Mouse (Mus musculus) liver, embryonic 13.5 days (tissue): Measurements from ENCODE around the gene Vsx1. TPM values are rescaled to one million over a fixed set of nuclear protein-coding genes. Genes with fewer than 3 reads are reported as not detected.

ENCODE experiments used
- ATAC-seq: fragments of 200-750 bp; cut with Nextera tagmentation; 2 replicates; pipeline ENCODE4 v1.8.0; 2017; ENCODE audit warnings: low read depth, mild to moderate bottlenecking, moderate number of reproducible peaks, moderate library complexity
- DNase-seq: peaks from one replicate; pipeline ENCODE4 v3.0.0; 2022
- H3K27ac ChIP-seq: fragments of 300-500 bp; sonication (generic); 2 replicates; pipeline ENCODE4 v1.5.1; 2015; ENCODE audit warnings: moderate library complexity, mild to moderate bottlenecking, inconsistent platforms
- H3K27me3 ChIP-seq: fragments of 300-500 bp; sonication (generic); 2 replicates; pipeline ENCODE4 v1.6.1; 2015; ENCODE audit warnings: mild to moderate bottlenecking, inconsistent platforms
- H3K36me3 ChIP-seq: fragments of 300-500 bp; sonication (generic); 2 replicates; pipeline ENCODE4 v1.6.1; 2015; ENCODE audit warnings: mild to moderate bottlenecking, inconsistent platforms
- H3K4me1 ChIP-seq: fragments of 300-500 bp; sonication (generic); replicated peaks from 2 replicates; pipeline ENCODE4 v1.6.1; 2015; ENCODE audit warnings: inconsistent platforms
- H3K4me2 ChIP-seq: fragments of 300-500 bp; sonication (generic); 2 replicates; pipeline ENCODE4 v1.6.1; 2015; ENCODE audit warnings: inconsistent platforms, mild to moderate bottlenecking, moderate library complexity
- H3K4me3 ChIP-seq: fragments of 300-500 bp; sonication (generic); replicated peaks from 2 replicates; pipeline ENCODE4 v1.5.1; 2015; ENCODE audit warnings: mild to moderate bottlenecking, inconsistent platforms
- H3K9ac ChIP-seq: fragments of 300-500 bp; sonication (generic); 2 replicates; pipeline ENCODE4 v1.6.1; 2015; ENCODE audit warnings: mild to moderate bottlenecking, inconsistent platforms
- H3K9me3 ChIP-seq: fragments of 300-500 bp; sonication (generic); replicated peaks from 2 replicates; pipeline ENCODE4 v1.6.1; 2016; ENCODE audit warnings: inconsistent platforms
- WGBS: fragments of 180-500 bp; shearing (Covaris S2); methylation state at CpG from one replicate; pipeline ENCODE4 v1.1.7; 2015; ENCODE audit not compliant: insufficient replicate concordance; 5-methylcytosine and 5-hydroxymethylcytosine counted together
- polyA plus RNA-seq: library from polyadenylated mRNA; unstranded; fragments of >200 nt; fragmentation: Nextera tagmentation; extraction: Ambion mirVana; gene quantifications from 2 replicates; pipeline ENCODE4 v1.2.1, GENCODE M21; 2015

Vsx1 gene
- polyA plus RNA-seq, 1 experiment from 2014 or later: not detected

GRCm38 (mm10) chr2:150643726-150644415 lies 45.3 kb downstream of the Vsx1 start:
- ATAC-seq (peak; percentile 67), DNase-seq (no peak)
- no peak overlapping the region for H3K27ac ChIP-seq
- H3K36me3 ChIP-seq: peaks cover 47% of the 10 kb centered on the region
- peaks cover 51% of the 10 kb centered on the region for H3K4me1 ChIP-seq
- H3K9ac ChIP-seq: no peak overlapping the region
- 76% methylated on average over 8 of the region's 8 CpGs for WGBS
- H3K4me2 ChIP-seq: no peak overlapping the region
- no peaks in the 10 kb centered on the region for H3K27me3 ChIP-seq
- no peak overlapping the region for H3K4me3 ChIP-seq
- no peaks in the 10 kb centered on the region for H3K9me3 ChIP-seq

- Histone ChIP-seq H3K4me2 (no peak overlapping the region), H3K27ac (no peak overlapping the region), H3K9me3 (no peaks in the 10 kb centered on the region), H3K27me3 (no peaks in the 10 kb centered on the region), H3K9ac (no peak overlapping the region), H3K4me3 (no peak overlapping the region), H3K4me1 (peaks cover 52% of the 10 kb centered on the region), H3K36me3 (peaks cover 54% of the 10 kb centered on the region)
- WGBS: 74% methylated on average over 1 of the region's 1 CpGs
- DNase-seq (no peak), ATAC-seq (no peak)
These were observed 46.0 kb downstream of the Vsx1 start for GRCm38 (mm10) chr2:150643166-150643565.

GRCm38 (mm10) chr2:150638370-150638733 lies 50.8 kb downstream of the Vsx1 start:
- Histone ChIP-seq H3K27me3 (no peaks in the 10 kb centered on the region), H3K4me3 (no peak overlapping the region), H3K4me1 (peaks cover 41% of the 10 kb centered on the region), H3K36me3 (peaks cover 91% of the 10 kb centered on the region), H3K9ac (peak overlapping the region; percentile 27; the same call in 1 of the 2 replicates), H3K4me2 (0 out of 2 replicates have a peak overlapping the region, but pooled peaks have one; percentile 14), H3K9me3 (no peaks in the 10 kb centered on the region), H3K27ac (peak overlapping the region; percentile 71)
- ATAC-seq (peak; percentile 85), DNase-seq (no peak)
- 30% methylated on average over 2 of the region's 2 CpGs for WGBS

DNA sequence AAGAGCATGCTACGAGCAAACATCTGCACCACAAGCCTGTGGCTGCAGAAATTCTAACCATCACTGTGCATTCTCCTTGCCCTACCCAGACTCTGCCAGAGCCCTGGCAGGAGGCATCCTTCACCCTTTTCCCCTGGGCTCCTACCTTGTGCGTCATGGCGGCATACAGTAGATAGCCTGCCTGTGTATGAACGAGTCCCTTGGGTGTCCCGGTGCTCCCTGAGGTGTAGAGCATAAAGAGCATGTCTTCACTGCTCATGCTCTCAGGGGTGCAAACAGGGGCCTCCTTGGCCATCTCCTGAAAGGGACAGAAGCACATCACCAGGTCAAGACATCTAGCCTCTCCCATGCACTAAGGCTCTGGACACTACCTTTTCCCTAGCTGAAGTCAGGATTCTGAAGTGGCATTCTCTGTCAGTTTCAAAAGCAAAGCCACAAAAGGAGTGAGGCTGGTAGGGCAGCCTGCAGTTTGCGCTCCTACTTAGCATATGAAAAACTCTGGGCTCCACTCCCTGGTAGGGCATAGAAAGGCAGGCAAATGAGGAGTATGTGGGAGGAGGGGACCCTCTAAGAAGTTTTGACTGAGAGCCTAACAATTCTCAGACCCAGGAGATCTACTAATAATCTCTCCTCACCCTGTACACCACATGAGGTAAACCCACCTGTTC lies 51.3 kb downstream of the Vsx1 start:
- no peak overlapping the region for H3K4me3 ChIP-seq
- 0 out of 2 replicates have a peak overlapping the region, but pooled peaks have one; percentile 14 for H3K4me2 ChIP-seq
- 0 out of 2 replicates have a peak overlapping the region, but pooled peaks have one; percentile 27 for H3K9ac ChIP-seq
- H3K36me3 ChIP-seq: peaks cover 92% of the 10 kb centered on the region
- H3K4me1 ChIP-seq: peaks cover 39% of the 10 kb centered on the region
- WGBS: 74% methylated on average over 6 of the region's 6 CpGs
- no peaks in the 10 kb centered on the region for H3K9me3 ChIP-seq
- H3K27ac ChIP-seq: peak overlapping the region; percentile 64
- H3K27me3 ChIP-seq: no peaks in the 10 kb centered on the region
- no peak for ATAC-seq
- no peak for DNase-seq

DNA sequence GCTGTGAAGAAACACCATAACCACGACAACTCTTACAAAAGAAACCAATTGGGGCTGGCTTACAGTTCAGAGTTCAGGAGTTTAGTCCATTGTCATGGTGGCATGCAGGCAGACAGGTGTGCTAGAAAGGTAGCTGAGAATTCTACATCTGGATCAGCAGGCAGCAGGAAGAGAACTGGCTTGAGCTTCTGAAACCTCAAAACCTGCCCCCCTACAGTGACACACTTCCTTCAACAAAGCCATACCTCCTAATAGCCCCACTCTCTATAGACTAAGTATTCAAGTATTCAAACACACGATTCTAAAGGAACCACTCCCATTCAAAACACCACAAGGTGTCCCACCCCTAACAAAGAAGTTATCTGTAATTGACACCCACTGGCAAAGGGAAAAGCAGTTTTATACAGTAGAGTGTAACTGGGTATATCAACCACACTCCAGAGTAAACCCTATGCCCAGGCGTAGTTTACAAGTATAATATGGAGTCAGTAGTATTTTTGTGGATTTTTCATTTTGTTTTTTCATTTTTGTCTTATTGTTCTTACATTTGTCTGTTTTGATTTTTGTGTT lies 53.2 kb downstream of the Vsx1 start:
- H3K9ac ChIP-seq: no peak overlapping the region
- H3K4me2 ChIP-seq: no peak overlapping the region
- WGBS: 41% methylated on average over 3 of the region's 3 CpGs
- no peaks in the 10 kb centered on the region for H3K9me3 ChIP-seq
- H3K27ac ChIP-seq: no peak overlapping the region
- H3K27me3 ChIP-seq: no peaks in the 10 kb centered on the region
- H3K4me1 ChIP-seq: peaks cover 39% of the 10 kb centered on the region
- H3K4me3 ChIP-seq: no peak overlapping the region
- ATAC-seq (peak; percentile 81), DNase-seq (no peak)
- H3K36me3 ChIP-seq: peaks cover 87% of the 10 kb centered on the region

Other genes starting within 250 kb of the Vsx1 start
- 0.98 and 1.5 TPM in 2 replicates for gene Zfp442, start 237.9 kb downstream of the Vsx1 start, polyA plus RNA-seq
- gene Zfp345, start 204.3 kb downstream of the Vsx1 start, polyA plus RNA-seq: 0.05 and 0.16 TPM in 2 replicates
- 6.1 and 6.2 TPM in 2 replicates for gene Cst7, start 118.9 kb downstream of the Vsx1 start, polyA plus RNA-seq
- 26.2 and 28.7 TPM in 2 replicates for gene Apmap, start 80.8 kb downstream of the Vsx1 start, polyA plus RNA-seq
- gene Acss1, start 20.9 kb downstream of the Vsx1 start, polyA plus RNA-seq: 28.7 and 44.7 TPM in 2 replicates
- gene Entpd6, start 59.7 kb upstream of the Vsx1 start, polyA plus RNA-seq: 16.5 and 17.2 TPM in 2 replicates
- gene Pygb, start 97.4 kb upstream of the Vsx1 start, polyA plus RNA-seq: 22.9 and 29.4 TPM in 2 replicates
- 21.2 and 21.6 TPM in 2 replicates for gene Abhd12, start 215.4 kb upstream of the Vsx1 start, polyA plus RNA-seq
- 47.7 and 51.8 TPM in 2 replicates for gene Gins1, start 216.0 kb upstream of the Vsx1 start, polyA plus RNA-seq